Mouse (Mus musculus) liver, embryonic 14.5 days (tissue): ENCODE measurements at regions not wholly inside any gene's neighbourhood (a gene's known extent, or its start where the extent isn't known, plus 50 kb on each side); places are given as distances from the start of the nearest gene placed in this dataset.

Source experiments
- ATAC-seq: fragments of 200-750 bp; cut with Nextera tagmentation; 2 replicates; pipeline ENCODE4 v1.8.0; 2017; ENCODE audit warnings: moderate number of reproducible peaks, mild to moderate bottlenecking, moderate library complexity; ENCODE audit not compliant: insufficient read depth
- DNase-seq, 3 experiments: peaks; one replicate each; pipeline ENCODE4 v3.0.0-alpha.2; 2012 to 2013; ENCODE audit warnings: low read depth in 3 of 3, low spot score in 3 of 3
- H3K27ac ChIP-seq: fragments of 300-500 bp; sonication (generic); 2 replicates; pipeline ENCODE4 v1.5.1; 2014; ENCODE audit warnings: moderate library complexity, mild to moderate bottlenecking, control low read depth, inconsistent platforms
- H3K27me3 ChIP-seq: fragments of 300-500 bp; sonication (generic); 2 replicates; pipeline ENCODE4 v1.6.1; 2014; ENCODE audit warnings: mild to moderate bottlenecking, low read length, moderate library complexity; ENCODE audit not compliant: control insufficient read depth, insufficient read depth
- H3K36me3 ChIP-seq: fragments of 300-500 bp; sonication (generic); replicated peaks from 2 replicates; pipeline ENCODE4 v1.6.1; 2014; ENCODE audit warnings: low read depth; ENCODE audit not compliant: control insufficient read depth, insufficient read depth
- H3K4me1 ChIP-seq, 2 experiments: fragments of 200-500 bp in 1 of 2; fragments of 300-500 bp in 1 of 2; sonication (generic) in 1 of 2; replicated peaks; 2 replicates each; pipeline ENCODE4 v1.6.1; 2012 to 2014; ENCODE audit warnings: antibody characterized with exemption in 1 of 2, inconsistent platforms in 1 of 2, low read length in 1 of 2; ENCODE audit not compliant: control insufficient read depth in 2 of 2, insufficient read depth in 2 of 2
- H3K4me2 ChIP-seq: fragments of 300-500 bp; sonication (generic); 2 replicates; pipeline ENCODE4 v1.6.1; 2014; ENCODE audit warnings: low read depth, mild to moderate bottlenecking, control low read depth, moderate library complexity
- H3K4me3 ChIP-seq, 2 experiments: fragments of 200-500 bp in 1 of 2; fragments of 300-500 bp in 1 of 2; sonication (generic) in 1 of 2; 2 replicates each; pipeline ENCODE4 v1.5.1; 2012 to 2014; ENCODE audit warnings: low read depth in 2 of 2, low read length in 2 of 2, mild to moderate bottlenecking in 2 of 2, control low read depth in 1 of 2, inconsistent platforms in 1 of 2, moderate library complexity in 1 of 2; ENCODE audit not compliant: insufficient read depth in 1 of 2
- H3K9ac ChIP-seq: fragments of 300-500 bp; sonication (generic); replicated peaks from 2 replicates; pipeline ENCODE4 v1.6.1; 2014; ENCODE audit warnings: mild to moderate bottlenecking, control low read depth, moderate library complexity
- H3K9me3 ChIP-seq: fragments of 300-500 bp; sonication (generic); 2 replicates; pipeline ENCODE4 v1.6.1; 2016; ENCODE audit warnings: low read length, mixed read lengths; ENCODE audit not compliant: control insufficient read depth
- CTCF ChIP-seq: IDR thresholded peaks from 2 replicates; pipeline ENCODE4 v1.5.1; 2016; ENCODE audit warnings: antibody characterized with exemption, low read depth, control low read depth
- EP300 ChIP-seq: IDR thresholded peaks from 2 replicates; pipeline ENCODE4 v1.6.1; 2016; ENCODE audit warnings: antibody characterized with exemption, low read depth
- WGBS: fragments of 180-500 bp; shearing (Covaris S2); extraction: QIAGEN DNeasy Blood & Tissue Kit; methylation state at CpG from one replicate; pipeline ENCODE4 v1.1.7; 2014; ENCODE audit not compliant: insufficient replicate concordance; 5-methylcytosine and 5-hydroxymethylcytosine counted together

DNA sequence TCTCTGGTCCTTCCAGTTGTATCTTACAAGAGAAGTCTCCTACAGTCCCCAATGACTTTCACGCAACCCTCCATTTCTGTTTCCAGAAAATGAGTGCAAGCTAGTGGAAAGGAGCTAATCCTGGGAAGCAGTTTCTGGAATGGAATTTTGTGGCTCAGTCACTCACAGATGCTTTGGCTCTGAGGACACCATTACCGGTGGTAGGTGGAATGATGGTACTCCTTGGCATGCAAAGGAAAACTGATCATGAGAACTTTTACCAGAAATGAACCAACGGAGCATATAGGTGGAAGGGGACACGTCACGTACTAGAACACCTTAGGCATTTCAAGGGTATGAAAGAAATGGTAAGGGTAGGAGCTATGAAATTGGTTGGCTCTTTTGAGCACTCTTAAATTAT, 135.1 kb upstream of the Mocs2 start:
- Histone ChIP-seq H3K27me3 (no peaks in the 10 kb centered on the region), H3K9ac (no peak overlapping the region), H3K4me1 (peaks cover 0 to 8% of the 10 kb centered on the region in 2 experiments; a peak in 2 of 4 replicates), H3K9me3 (no peaks in the 10 kb centered on the region), H3K4me2 (no peak overlapping the region), H3K27ac (no peak overlapping the region), H3K36me3 (no peaks in the 10 kb centered on the region), H3K4me3 (no peak overlapping the region)
- DNase-seq (no peak), ATAC-seq (no peak)
- WGBS: 68% methylated on average over 5 of the region's 5 CpGs
- TF ChIP-seq CTCF: no peak
- no peak for TF ChIP-seq EP300

DNA sequence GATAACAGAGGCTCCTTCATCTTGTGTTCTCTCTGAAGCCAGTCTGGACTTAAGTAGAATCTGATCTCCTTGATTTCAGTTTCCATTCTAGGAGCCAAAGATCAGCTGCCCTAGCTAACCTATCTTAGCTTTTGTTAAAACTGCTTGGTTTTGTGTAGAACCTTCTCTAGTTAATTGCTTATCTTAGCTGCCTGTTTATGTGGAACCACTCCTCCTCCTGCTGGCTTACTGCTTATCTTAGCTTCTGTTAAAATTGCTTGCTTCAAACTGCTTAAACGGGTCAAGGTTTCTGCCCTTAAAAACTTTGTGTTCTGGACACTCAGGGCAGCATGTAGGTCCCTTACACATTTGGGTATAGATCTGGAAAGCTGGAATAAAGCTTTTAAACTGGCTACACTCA, 133.7 kb upstream of the Mocs2 start:
- DNase-seq (no peak), ATAC-seq (no peak)
- Histone ChIP-seq H3K36me3 (no peaks in the 10 kb centered on the region), H3K27me3 (no peaks in the 10 kb centered on the region), H3K4me2 (no peak overlapping the region), H3K9me3 (no peaks in the 10 kb centered on the region), H3K27ac (no peak overlapping the region), H3K4me3 (no peak overlapping the region), H3K9ac (no peak overlapping the region), H3K4me1 (peaks cover 0 to 8% of the 10 kb centered on the region in 2 experiments; a peak in 2 of 4 replicates)
- TF ChIP-seq CTCF (no peak), EP300 (0 out of 2 replicates have a peak, but pooled peaks have one; percentile 4)
- WGBS: 20% methylated on average over 1 of the region's 1 CpGs

DNA sequence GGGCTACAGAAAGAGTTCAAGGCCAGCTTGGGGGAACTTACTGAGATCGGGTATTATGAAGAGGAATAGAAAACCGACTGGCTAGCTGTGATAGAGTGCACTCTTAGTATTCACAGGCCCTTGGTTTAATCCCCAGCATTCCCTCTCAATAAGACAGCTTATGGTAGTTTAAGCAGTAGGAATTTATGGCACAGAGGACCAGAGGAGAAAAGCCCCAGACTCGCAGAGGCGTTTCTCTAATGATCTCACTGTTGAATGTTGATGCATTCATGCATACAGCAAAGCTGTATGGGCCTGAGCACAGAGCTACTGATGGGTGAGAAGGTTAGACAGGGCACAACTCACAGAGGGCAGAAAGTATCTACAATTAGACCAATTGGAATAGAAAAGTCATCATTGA, 132.7 kb upstream of the Mocs2 start:
- TF ChIP-seq EP300 (no peak), CTCF (no peak)
- WGBS: 62% methylated on average over 4 of the region's 4 CpGs
- no peak overlapping the region for H3K27ac ChIP-seq
- H3K9ac ChIP-seq: no peak overlapping the region
- no peaks in the 10 kb centered on the region for H3K27me3 ChIP-seq
- H3K4me1 ChIP-seq: peaks cover 0 to 6% of the 10 kb centered on the region in 2 experiments; a peak in 2 of 4 replicates
- ATAC-seq (no peak), DNase-seq (no peak)
- no peak overlapping the region for H3K4me3 ChIP-seq
- no peaks in the 10 kb centered on the region for H3K9me3 ChIP-seq
- no peak overlapping the region for H3K4me2 ChIP-seq
- H3K36me3 ChIP-seq: no peaks in the 10 kb centered on the region

DNA sequence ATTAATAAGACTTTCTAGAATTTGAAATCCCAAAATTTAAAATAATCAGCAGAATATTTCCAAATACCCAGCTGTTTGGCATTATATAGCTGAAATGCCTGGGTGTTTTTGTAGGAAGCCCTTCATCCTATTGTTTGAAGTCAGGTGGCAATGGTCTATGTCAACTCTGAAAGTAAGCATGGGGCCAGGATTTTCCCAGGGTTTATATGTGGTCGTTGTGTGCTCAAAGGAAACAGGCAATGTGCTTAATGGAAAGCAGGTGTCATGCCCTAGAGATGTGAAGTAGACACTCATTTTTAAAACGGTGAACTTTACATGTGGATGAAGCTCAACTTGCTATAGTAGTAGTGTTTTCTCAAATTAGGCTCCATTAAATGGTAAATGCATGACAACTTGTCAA, 105.4 kb upstream of the Mocs2 start:
- 44% methylated on average over 2 of the region's 2 CpGs for WGBS

DNA sequence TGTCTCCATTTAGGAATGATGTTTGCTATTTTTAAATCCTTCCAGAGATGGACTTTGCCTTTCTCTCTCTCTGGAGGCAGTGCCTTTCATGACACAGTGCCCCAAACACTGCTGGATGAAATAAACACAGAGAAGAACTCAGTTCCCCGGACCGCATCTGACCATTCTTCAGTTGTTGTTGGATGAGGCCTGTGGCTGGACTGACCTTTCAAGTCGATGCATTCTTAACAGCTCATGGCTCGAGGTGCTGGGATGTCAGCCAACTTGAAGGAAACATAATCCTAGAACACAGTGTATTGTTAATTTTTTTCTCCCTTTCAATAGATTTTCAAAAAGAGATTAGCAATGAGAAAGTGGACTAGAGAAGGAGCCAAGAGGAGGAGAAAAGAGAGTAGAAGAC, 98.3 kb upstream of the Mocs2 start:
- Histone ChIP-seq H3K4me3 (no peak overlapping the region), H3K4me2 (no peak overlapping the region), H3K36me3 (no peaks in the 10 kb centered on the region), H3K4me1 (no peaks in the 10 kb centered on the region), H3K9me3 (no peaks in the 10 kb centered on the region), H3K27ac (no peak overlapping the region), H3K27me3 (no peaks in the 10 kb centered on the region), H3K9ac (no peak overlapping the region)
- ATAC-seq (no peak), DNase-seq (no peak)
- no peak for TF ChIP-seq CTCF
- TF ChIP-seq EP300: no peak
- WGBS: 63% methylated on average over 4 of the region's 4 CpGs

More for the DNA sequence above, 105.4 kb upstream of the Mocs2 start:
- no peaks in the 10 kb centered on the region for H3K4me1 ChIP-seq
- H3K9ac ChIP-seq: no peak overlapping the region
- TF ChIP-seq EP300 (no peak), CTCF (no peak)
- no peaks in the 10 kb centered on the region for H3K36me3 ChIP-seq
- H3K4me2 ChIP-seq: no peak overlapping the region
- ATAC-seq: no peak
- DNase-seq: no peak
- no peaks in the 10 kb centered on the region for H3K9me3 ChIP-seq
- no peak overlapping the region for H3K4me3 ChIP-seq
- H3K27ac ChIP-seq: no peak overlapping the region
- H3K27me3 ChIP-seq: no peaks in the 10 kb centered on the region
